Mouse (Mus musculus): ENCODE measurements around the gene Cog4.

DNA sequence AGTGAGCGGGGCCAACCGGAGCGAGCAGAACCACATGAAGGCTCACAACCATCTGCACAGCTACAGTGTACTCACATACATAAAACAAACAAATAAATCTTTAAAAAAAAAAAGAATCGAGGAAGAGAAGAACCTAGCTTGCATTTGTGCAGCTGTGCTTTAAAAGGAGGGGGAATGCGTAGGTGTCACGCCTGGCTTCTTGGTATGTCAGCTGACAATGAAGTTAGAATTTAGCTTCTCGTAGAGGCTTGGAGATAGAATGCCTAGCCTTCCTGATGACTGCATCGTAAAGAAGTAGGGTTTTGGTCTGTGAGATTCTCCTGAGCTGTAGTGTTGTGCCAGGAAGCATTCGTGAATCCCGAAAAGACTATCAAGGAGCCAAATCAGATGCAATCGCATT, 71.6 kb downstream of the Cog4 start:
- TF ChIP-seq POLR2A (IDR thresholded peaks at IDR 0.05; ENCODE audit: extremely low read depth, insufficient read depth, low read length) (no peak), CTCF (IDR thresholded peaks at IDR 0.05; ENCODE audit: low read depth, low read length) (no peak)

All from liver, adult 2 months (tissue).